Mouse (Mus musculus) lung, embryonic 14.5 days (tissue): ENCODE measurements at regions not wholly inside any gene's neighbourhood (a gene's known extent, or its start where the extent isn't known, plus 50 kb on each side); places are given as distances from the start of the nearest gene placed in this dataset.

Experiments
- ATAC-seq: fragments of 200-750 bp; cut with Nextera tagmentation; 2 replicates; pipeline ENCODE4 v1.8.0; 2017; ENCODE audit warnings: mild to moderate bottlenecking, moderate TSS enrichment, moderate library complexity; ENCODE audit not compliant: insufficient read depth
- DNase-seq: peaks from one replicate; pipeline ENCODE4 v3.0.0-alpha.2; 2015
- H3K27ac ChIP-seq: fragments of 300-500 bp; sonication (generic); 2 replicates; pipeline ENCODE4 v1.5.1; 2014; ENCODE audit warnings: low read depth, mild to moderate bottlenecking, moderate library complexity
- H3K27me3 ChIP-seq: fragments of 300-500 bp; sonication (generic); 2 replicates; pipeline ENCODE4 v1.6.1; 2014; ENCODE audit warnings: low read length, control low read depth; ENCODE audit not compliant: insufficient read depth
- H3K36me3 ChIP-seq: fragments of 300-500 bp; sonication (generic); 2 replicates; pipeline ENCODE4 v1.6.1; 2014; ENCODE audit warnings: control low read depth; ENCODE audit not compliant: insufficient read depth
- H3K4me1 ChIP-seq: fragments of 300-500 bp; sonication (generic); 2 replicates; pipeline ENCODE4 v1.6.1; 2014; ENCODE audit warnings: antibody characterized with exemption, control low read depth; ENCODE audit not compliant: insufficient read depth
- H3K4me2 ChIP-seq: fragments of 300-500 bp; sonication (generic); 2 replicates; pipeline ENCODE4 v1.6.1; 2014; ENCODE audit warnings: mild to moderate bottlenecking
- H3K4me3 ChIP-seq: fragments of 300-500 bp; sonication (generic); 2 replicates; pipeline ENCODE4 v1.5.1; 2014; ENCODE audit warnings: low read depth, low read length
- H3K9ac ChIP-seq: fragments of 300-500 bp; sonication (generic); 2 replicates; pipeline ENCODE4 v1.6.1; 2014
- H3K9me3 ChIP-seq: fragments of 300-500 bp; sonication (generic); 2 replicates; pipeline ENCODE4 v1.6.1; 2016; ENCODE audit warnings: low read depth, low read length, control low read depth
- CTCF ChIP-seq: IDR thresholded peaks from 2 replicates; pipeline ENCODE4 v1.5.1; 2016; ENCODE audit warnings: antibody characterized with exemption, low read depth
- WGBS: fragments of 180-500 bp; shearing (Covaris S2); extraction: QIAGEN DNeasy Blood & Tissue Kit; methylation state at CpG from one replicate; pipeline ENCODE4 v1.1.7; 2014; 5-methylcytosine and 5-hydroxymethylcytosine counted together

GRCm38 (mm10) chr15:37154934-37155333, 147.4 kb upstream of the Zfp706 start:
- ATAC-seq (no peak), DNase-seq (no peak)
- H3K36me3 ChIP-seq: no peaks in the 10 kb centered on the region
- 87% methylated on average over 4 of the region's 4 CpGs for WGBS
- TF ChIP-seq CTCF: no peak
- H3K9me3 ChIP-seq: no peaks in the 10 kb centered on the region
- no peak overlapping the region for H3K4me2 ChIP-seq
- H3K4me1 ChIP-seq: no peaks in the 10 kb centered on the region
- no peak overlapping the region for H3K27ac ChIP-seq
- no peak overlapping the region for H3K4me3 ChIP-seq
- H3K9ac ChIP-seq: no peak overlapping the region
- no peaks in the 10 kb centered on the region for H3K27me3 ChIP-seq

- Histone ChIP-seq H3K4me2 (no peak overlapping the region), H3K27ac (no peak overlapping the region), H3K9me3 (no peaks in the 10 kb centered on the region), H3K4me1 (no peaks in the 10 kb centered on the region), H3K4me3 (no peak overlapping the region), H3K9ac (no peak overlapping the region), H3K36me3 (no peaks in the 10 kb centered on the region), H3K27me3 (no peaks in the 10 kb centered on the region)
- WGBS: 75% methylated on average over 6 of the region's 6 CpGs
- no peak for ATAC-seq
- TF ChIP-seq CTCF: no peak
- no peak for DNase-seq
These were observed 145.6 kb upstream of the Zfp706 start for GRCm38 (mm10) chr15:37153177-37153576.

- TF ChIP-seq CTCF: peak; percentile 9; the same call in 1 of the 2 replicates
- WGBS: 2% methylated on average over 35 of the region's 35 CpGs
- Histone ChIP-seq H3K9ac (peak overlapping the region; percentile 71), H3K9me3 (no peaks in the 10 kb centered on the region), H3K36me3 (no peaks in the 10 kb centered on the region), H3K4me2 (peak overlapping the region; percentile 82), H3K27ac (peak overlapping the region; percentile 96), H3K4me1 (0 out of 2 replicates have a peak, but pooled peaks cover 4% of the 10 kb centered on the region), H3K27me3 (no peaks in the 10 kb centered on the region), H3K4me3 (peak overlapping the region; percentile 55)
- ATAC-seq: peak; percentile 88
- DNase-seq: peak; percentile 78
These were observed 128.1 kb upstream of the Zfp706 start for GRCm38 (mm10) chr15:37135590-37136164.

- peak; percentile 16; the same call in 1 of the 2 replicates for ATAC-seq
- Histone ChIP-seq H3K4me1 (0 out of 2 replicates have a peak, but pooled peaks cover 4% of the 10 kb centered on the region), H3K4me3 (peak overlapping the region; percentile 55), H3K9me3 (no peaks in the 10 kb centered on the region), H3K27me3 (no peaks in the 10 kb centered on the region), H3K36me3 (no peaks in the 10 kb centered on the region), H3K4me2 (peak overlapping the region; percentile 82), H3K9ac (peak overlapping the region; percentile 71), H3K27ac (peak overlapping the region; percentile 96)
- no peak for TF ChIP-seq CTCF
- DNase-seq: peak; percentile 59
- WGBS: 22% methylated on average over 20 of the region's 20 CpGs
These were observed 127.5 kb upstream of the Zfp706 start for GRCm38 (mm10) chr15:37134913-37135589.

GRCm38 (mm10) chr15:37134386-37134785, 126.8 kb upstream of the Zfp706 start:
- WGBS: 35% methylated on average over 4 of the region's 4 CpGs
- peak overlapping the region; percentile 82 for H3K4me2 ChIP-seq
- H3K9ac ChIP-seq: no peak overlapping the region

GRCm38 (mm10) chr15:37133916-37134315, 126.3 kb upstream of the Zfp706 start:
- Histone ChIP-seq H3K9ac (no peak overlapping the region), H3K4me2 (no peak overlapping the region; the same call in 1 of the 2 replicates), H3K36me3 (no peaks in the 10 kb centered on the region), H3K4me1 (0 out of 2 replicates have a peak, but pooled peaks cover 4% of the 10 kb centered on the region), H3K4me3 (no peak overlapping the region), H3K27ac (no peak overlapping the region), H3K9me3 (no peaks in the 10 kb centered on the region), H3K27me3 (no peaks in the 10 kb centered on the region)
- ATAC-seq: no peak
- peak; percentile 73 for TF ChIP-seq CTCF
- DNase-seq: peak; percentile 55
- 32% methylated on average over 5 of the region's 5 CpGs for WGBS

More at GRCm38 (mm10) chr15:37134386-37134785, 126.8 kb upstream of the Zfp706 start:
- ATAC-seq (no peak), DNase-seq (no peak)
- Histone ChIP-seq H3K27ac (peak overlapping the region; percentile 96; the same call in 1 of the 2 replicates), H3K36me3 (no peaks in the 10 kb centered on the region), H3K4me1 (0 out of 2 replicates have a peak, but pooled peaks cover 4% of the 10 kb centered on the region), H3K27me3 (no peaks in the 10 kb centered on the region), H3K4me3 (no peak overlapping the region), H3K9me3 (no peaks in the 10 kb centered on the region)
- no peak for TF ChIP-seq CTCF

GRCm38 (mm10) chr15:37127681-37128080, 120.1 kb upstream of the Zfp706 start:
- no peak for TF ChIP-seq CTCF
- WGBS: 67% methylated on average over 7 of the region's 7 CpGs
- no peaks in the 10 kb centered on the region for H3K4me1 ChIP-seq

More at GRCm38 (mm10) chr15:37127681-37128080, 120.1 kb upstream of the Zfp706 start:
- H3K36me3 ChIP-seq: no peaks in the 10 kb centered on the region
- H3K27ac ChIP-seq: no peak overlapping the region
- no peak for DNase-seq
- no peak overlapping the region for H3K9ac ChIP-seq
- H3K4me2 ChIP-seq: no peak overlapping the region
- no peak for ATAC-seq
- no peaks in the 10 kb centered on the region for H3K9me3 ChIP-seq
- H3K27me3 ChIP-seq: no peaks in the 10 kb centered on the region
- no peak overlapping the region for H3K4me3 ChIP-seq
